Mouse (Mus musculus) embryonic fibroblast, embryonic 13.5 days (primary cell): ENCODE measurements around the gene Mast3. TPM values are rescaled to one million over a fixed set of nuclear protein-coding genes. Genes with fewer than 3 reads are reported as not detected.

Experiments used
- H3K27ac ChIP-seq: 2 replicates; pipeline ENCODE4 v1.5.1; 2012; ENCODE audit warnings: low read length, control low read depth, inconsistent platforms; ENCODE audit not compliant: insufficient read depth
- H3K4me1 ChIP-seq: 2 replicates; pipeline ENCODE4 v1.6.1; 2011; ENCODE audit warnings: low read length; ENCODE audit not compliant: control insufficient read depth, insufficient read depth
- H3K4me3 ChIP-seq: 2 replicates; pipeline ENCODE4 v1.5.1; 2011; ENCODE audit warnings: mild to moderate bottlenecking, control low read depth, low read length; ENCODE audit not compliant: insufficient read depth
- CTCF ChIP-seq: IDR thresholded peaks from 2 replicates; pipeline ENCODE4 v1.5.1; 2011; ENCODE audit warnings: mild to moderate bottlenecking, control low read depth, low read length, moderate library complexity, borderline replicate concordance; ENCODE audit not compliant: insufficient read depth
- POLR2A ChIP-seq: IDR thresholded peaks from 2 replicates; pipeline ENCODE4 v1.6.1; 2011; ENCODE audit warnings: low read depth, mild to moderate bottlenecking, control low read depth, low read length, moderate library complexity
- polyA plus RNA-seq: library from polyadenylated mRNA; stranded (reverse); fragments of >200 nt; gene quantifications from 2 replicates; pipeline ENCODE4 v1.2.4, GENCODE M21; 2011; ENCODE audit warnings: low read depth; ENCODE audit not compliant: missing spikeins, insufficient read length

The Mast3 gene
- polyA plus RNA-seq, 1 experiment = 13.1 TPM

- no peak overlapping the region for H3K27ac ChIP-seq
- H3K4me3 ChIP-seq = no peak overlapping the region
- H3K4me1 ChIP-seq = peaks cover 4% of the 10 kb centered on the region; the same call in 1 of the 2 replicates
- TF ChIP-seq CTCF = no peak
- TF ChIP-seq POLR2A = no peak
Observed at GRCm38 (mm10) chr8:70750128-70750680, 54.6 kb downstream of the Mast3 start.

GRCm38 (mm10) chr8:70749097-70749674, 55.7 kb downstream of the Mast3 start:
- Histone ChIP-seq H3K27ac (no peak overlapping the region), H3K4me1 (peaks cover 4% of the 10 kb centered on the region; the same call in 1 of the 2 replicates), H3K4me3 (no peak overlapping the region)
- no peak for TF ChIP-seq POLR2A
- no peak for TF ChIP-seq CTCF

- no peak overlapping the region for H3K4me3 ChIP-seq
- TF ChIP-seq POLR2A = no peak
- no peak overlapping the region for H3K27ac ChIP-seq
- peaks cover 4% of the 10 kb centered on the region; the same call in 1 of the 2 replicates for H3K4me1 ChIP-seq
Observed at GRCm38 (mm10) chr8:70748246-70749096, 56.4 kb downstream of the Mast3 start.

GRCm38 (mm10) chr8:70747211-70747890, 57.5 kb downstream of the Mast3 start:
- Histone ChIP-seq H3K27ac (no peak overlapping the region), H3K4me1 (0 out of 2 replicates have a peak, but pooled peaks cover 3% of the 10 kb centered on the region), H3K4me3 (no peak overlapping the region)
- TF ChIP-seq CTCF = no peak
- TF ChIP-seq POLR2A = no peak

GRCm38 (mm10) chr8:70746676-70747075, 58.2 kb downstream of the Mast3 start:
- Histone ChIP-seq H3K4me1 (no peaks in the 10 kb centered on the region), H3K27ac (no peak overlapping the region), H3K4me3 (no peak overlapping the region)
- no peak for TF ChIP-seq CTCF
- no peak for TF ChIP-seq POLR2A

GRCm38 (mm10) chr8:70745691-70746220, 59.1 kb downstream of the Mast3 start:
- no peak for TF ChIP-seq CTCF

GRCm38 (mm10) chr8:70744806-70745205, 60.0 kb downstream of the Mast3 start:
- H3K27ac ChIP-seq = no peak overlapping the region
- TF ChIP-seq POLR2A = no peak
- no peak for TF ChIP-seq CTCF
- H3K4me1 ChIP-seq = no peaks in the 10 kb centered on the region
- H3K4me3 ChIP-seq = no peak overlapping the region

More at GRCm38 (mm10) chr8:70745691-70746220, 59.1 kb downstream of the Mast3 start:
- no peak overlapping the region for H3K4me3 ChIP-seq
- no peaks in the 10 kb centered on the region for H3K4me1 ChIP-seq
- H3K27ac ChIP-seq = no peak overlapping the region

- Histone ChIP-seq H3K4me1 (no peaks in the 10 kb centered on the region), H3K27ac (no peak overlapping the region), H3K4me3 (no peak overlapping the region; the same call in 1 of the 2 replicates)
- TF ChIP-seq POLR2A = no peak
- TF ChIP-seq CTCF = no peak
Observed at GRCm38 (mm10) chr8:70743656-70744590, 60.9 kb downstream of the Mast3 start.
